Mouse (Mus musculus): Measurements from ENCODE around the gene B9d2.

DNA sequence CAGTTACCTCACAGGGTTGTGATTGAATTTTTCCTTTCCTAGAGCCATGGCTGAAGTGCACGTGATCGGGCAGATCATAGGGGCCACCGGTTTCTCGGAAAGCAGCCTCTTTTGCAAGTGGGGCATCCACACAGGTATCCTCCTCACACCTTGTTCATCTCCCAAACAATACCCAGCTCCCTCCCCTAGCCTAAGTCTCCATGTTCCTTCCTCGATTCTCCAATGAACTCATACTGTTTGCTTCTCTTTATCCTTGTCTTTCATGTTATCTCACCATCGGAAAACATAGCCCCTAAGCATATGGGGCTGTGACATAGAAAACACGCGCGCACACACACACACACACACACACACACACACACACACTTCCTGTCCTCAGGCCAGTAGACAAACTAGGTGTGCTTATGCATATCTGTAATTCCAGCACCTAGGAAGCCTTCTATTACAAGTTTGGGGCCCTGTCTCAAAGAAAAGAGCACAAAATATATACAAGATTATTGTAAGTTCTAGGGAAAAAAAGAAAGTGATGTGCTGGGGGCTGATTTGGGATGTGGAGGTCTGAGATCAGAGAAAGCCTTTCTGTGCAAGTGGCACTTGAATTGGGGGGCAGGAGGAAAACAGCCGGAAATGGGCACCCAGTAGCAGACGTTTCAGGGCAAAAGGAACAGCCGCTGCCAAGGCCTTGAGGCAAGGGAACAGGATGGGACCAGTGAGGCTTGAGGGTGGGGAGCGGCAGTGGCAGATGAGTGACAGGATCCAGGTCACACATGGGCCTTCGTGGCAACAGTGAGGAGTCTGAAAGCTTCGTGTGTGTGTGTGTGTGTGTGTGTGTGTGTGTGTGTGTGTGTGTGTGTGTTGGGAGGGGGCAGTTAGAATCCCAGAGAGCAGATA is 1.0 kb downstream of the B9d2 start:
- TF ChIP-seq E2F4 (IDR thresholded peaks at IDR 0.05; ENCODE audit: insufficient read depth) (no peak), POLR2AphosphoS2 (IDR thresholded peaks at IDR 0.05; ENCODE audit: insufficient read length, low read depth) (no peak), POLR2A (IDR thresholded peaks at IDR 0.05; ENCODE audit: insufficient read length, low read depth) (no peak), TCF12 (IDR thresholded peaks at IDR 0.05; ENCODE audit: insufficient read depth, poor library complexity, severe bottlenecking) (no peak), USF1 (IDR thresholded peaks at IDR 0.05; ENCODE audit: low read depth) (no peak), MYOD1 (IDR thresholded peaks at IDR 0.05; ENCODE audit: control insufficient read depth in 1 of 3, insufficient read length in 2 of 3, low read depth in 2 of 3) (no peak), MAX (IDR thresholded peaks at IDR 0.05; ENCODE audit: low read depth) (no peak), SRF (IDR thresholded peaks at IDR 0.05; ENCODE audit: control insufficient read depth, insufficient read length, low read depth) (no peak), REST (IDR thresholded peaks at IDR 0.05; ENCODE audit: insufficient read depth, insufficient read length) (no peak), MYOG (IDR thresholded peaks at IDR 0.05; ENCODE audit: control insufficient read depth in 1 of 3, insufficient read depth in 1 of 3, insufficient read length in 2 of 3, low read depth in 2 of 3) (no peak), CEBPB (IDR thresholded peaks at IDR 0.05; ENCODE audit: insufficient read depth, poor library complexity, severe bottlenecking) (no peak), TCF3 (IDR thresholded peaks at IDR 0.05; ENCODE audit: insufficient read length, low read depth) (no peak)
